Mouse (Mus musculus) ES-Bruce4 (cell line): ENCODE data around the gene Sphk1. TPM values are rescaled to one million over a fixed set of nuclear protein-coding genes. Genes with fewer than 3 reads are reported as not detected.

ENCODE experiments used
- H3K27ac ChIP-seq: 2 replicates; pipeline ENCODE4 v1.5.1; 2012; ENCODE audit warnings: low read length, inconsistent platforms; ENCODE audit not compliant: insufficient read depth
- H3K27me3 ChIP-seq: 2 replicates; pipeline ENCODE4 v1.6.1; 2012; ENCODE audit warnings: mild to moderate bottlenecking, low read length, inconsistent platforms; ENCODE audit not compliant: control insufficient read depth, poor library complexity, insufficient read depth, severe bottlenecking
- H3K36me3 ChIP-seq: 2 replicates; pipeline ENCODE4 v1.6.1; 2012; ENCODE audit warnings: inconsistent platforms, mild to moderate bottlenecking, low read length, moderate library complexity; ENCODE audit not compliant: control insufficient read depth, poor library complexity, insufficient read depth, severe bottlenecking
- H3K4me1 ChIP-seq: one replicate; pipeline ENCODE4 v1.8.1; 2011; ENCODE audit warnings: low read length; ENCODE audit not compliant: control insufficient read depth, insufficient read depth
- H3K4me3 ChIP-seq: 2 replicates; pipeline ENCODE4 v1.5.1; 2011; ENCODE audit warnings: low read depth, mild to moderate bottlenecking, low read length
- H3K9ac ChIP-seq: 2 replicates; pipeline ENCODE4 v1.6.1; 2012; ENCODE audit warnings: low read depth, mild to moderate bottlenecking, inconsistent platforms; ENCODE audit not compliant: poor library complexity, severe bottlenecking
- H3K9me3 ChIP-seq: replicated peaks from 2 replicates; pipeline ENCODE4 v1.6.1; 2012; ENCODE audit warnings: mild to moderate bottlenecking, low read length, inconsistent platforms; ENCODE audit not compliant: control insufficient read depth, poor library complexity, insufficient read depth, severe bottlenecking
- CTCF ChIP-seq: IDR thresholded peaks from one replicate; pipeline ENCODE4 v1.8.1; 2011; ENCODE audit warnings: low read depth, low read length
- EP300 ChIP-seq: IDR thresholded peaks from 2 replicates; pipeline ENCODE4 v1.6.1; 2011; ENCODE audit warnings: low read depth, low read length; ENCODE audit not compliant: insufficient read depth
- POLR2A ChIP-seq: IDR thresholded peaks from one replicate; pipeline ENCODE4 v1.8.1; 2011; ENCODE audit warnings: low read length; ENCODE audit not compliant: insufficient read depth
- polyA plus RNA-seq: library from polyadenylated mRNA; stranded (reverse); fragments of >200 nt; gene quantifications from 2 replicates; pipeline ENCODE4 v1.2.4, GENCODE M21; 2011; ENCODE audit warnings: low read depth; ENCODE audit not compliant: missing spikeins, insufficient read depth, insufficient read length

The Sphk1 gene
- polyA plus RNA-seq, 1 experiment: 0.88 TPM

DNA sequence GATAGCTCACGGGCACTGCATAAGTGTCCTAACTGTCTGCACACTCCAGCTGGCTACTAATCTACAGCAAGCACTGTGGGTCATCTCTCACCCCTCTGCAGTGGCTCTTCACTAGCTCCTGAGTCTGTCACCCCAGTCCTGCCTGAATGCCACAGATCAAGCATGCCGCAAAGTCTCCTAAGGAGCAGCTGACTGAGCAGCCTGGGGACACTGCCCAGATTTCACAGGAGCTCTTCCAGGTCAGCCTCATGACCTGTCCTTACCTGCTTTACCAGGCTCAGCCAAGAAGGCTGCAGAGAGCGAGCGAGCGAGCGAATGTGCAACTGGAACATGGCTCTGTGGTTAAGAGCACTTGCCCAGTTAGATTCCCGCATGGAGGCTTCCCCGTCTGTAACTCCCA lies 36.8 kb downstream of the Sphk1 start:
- TF ChIP-seq POLR2A: no peak
- TF ChIP-seq CTCF: no peak
- no peak for TF ChIP-seq EP300
- H3K9me3 ChIP-seq: no peaks in the 10 kb centered on the region
- no peak overlapping the region for H3K4me3 ChIP-seq
- H3K27ac ChIP-seq: no peak overlapping the region
- no peak overlapping the region for H3K9ac ChIP-seq
- no peaks in the 10 kb centered on the region for H3K4me1 ChIP-seq
- H3K27me3 ChIP-seq: no peaks in the 10 kb centered on the region
- H3K36me3 ChIP-seq: no peaks in the 10 kb centered on the region

DNA sequence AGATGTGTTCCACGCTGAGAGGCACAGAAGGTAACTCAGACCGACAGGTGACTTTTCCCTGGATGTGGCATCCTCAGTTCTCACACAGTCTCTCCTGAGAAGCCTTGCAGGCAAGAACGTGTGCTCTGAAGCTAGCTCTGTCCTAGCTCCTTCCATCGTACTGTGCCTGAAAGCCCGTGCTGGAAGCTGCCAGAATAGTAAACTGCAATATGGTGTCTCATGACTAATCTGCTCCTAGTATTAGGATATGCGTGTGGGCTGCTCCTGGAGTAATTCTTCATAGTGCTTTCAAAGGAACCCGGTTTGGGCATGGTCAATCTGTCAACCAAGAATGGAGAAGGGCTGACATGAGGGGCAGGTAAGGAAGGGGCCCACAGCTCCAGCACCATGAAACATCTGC lies 40.1 kb downstream of the Sphk1 start:
- no peak for TF ChIP-seq EP300
- no peak for TF ChIP-seq POLR2A
- TF ChIP-seq CTCF: no peak
- Histone ChIP-seq H3K4me1 (peaks cover 6% of the 10 kb centered on the region), H3K9me3 (no peaks in the 10 kb centered on the region)

GRCm38 (mm10) chr11:116571767-116572679 lies 41.3 kb downstream of the Sphk1 start:
- Histone ChIP-seq H3K36me3 (no peaks in the 10 kb centered on the region), H3K27ac (no peak overlapping the region), H3K9me3 (no peaks in the 10 kb centered on the region), H3K4me3 (no peak overlapping the region), H3K9ac (no peak overlapping the region), H3K4me1 (peaks cover 6% of the 10 kb centered on the region), H3K27me3 (no peaks in the 10 kb centered on the region)
- no peak for TF ChIP-seq CTCF
- TF ChIP-seq EP300: no peak
- no peak for TF ChIP-seq POLR2A

More for the DNA sequence above, 40.1 kb downstream of the Sphk1 start:
- no peak overlapping the region for H3K27ac ChIP-seq
- H3K36me3 ChIP-seq: no peaks in the 10 kb centered on the region
- H3K27me3 ChIP-seq: no peaks in the 10 kb centered on the region
- no peak overlapping the region for H3K9ac ChIP-seq
- H3K4me3 ChIP-seq: no peak overlapping the region

DNA sequence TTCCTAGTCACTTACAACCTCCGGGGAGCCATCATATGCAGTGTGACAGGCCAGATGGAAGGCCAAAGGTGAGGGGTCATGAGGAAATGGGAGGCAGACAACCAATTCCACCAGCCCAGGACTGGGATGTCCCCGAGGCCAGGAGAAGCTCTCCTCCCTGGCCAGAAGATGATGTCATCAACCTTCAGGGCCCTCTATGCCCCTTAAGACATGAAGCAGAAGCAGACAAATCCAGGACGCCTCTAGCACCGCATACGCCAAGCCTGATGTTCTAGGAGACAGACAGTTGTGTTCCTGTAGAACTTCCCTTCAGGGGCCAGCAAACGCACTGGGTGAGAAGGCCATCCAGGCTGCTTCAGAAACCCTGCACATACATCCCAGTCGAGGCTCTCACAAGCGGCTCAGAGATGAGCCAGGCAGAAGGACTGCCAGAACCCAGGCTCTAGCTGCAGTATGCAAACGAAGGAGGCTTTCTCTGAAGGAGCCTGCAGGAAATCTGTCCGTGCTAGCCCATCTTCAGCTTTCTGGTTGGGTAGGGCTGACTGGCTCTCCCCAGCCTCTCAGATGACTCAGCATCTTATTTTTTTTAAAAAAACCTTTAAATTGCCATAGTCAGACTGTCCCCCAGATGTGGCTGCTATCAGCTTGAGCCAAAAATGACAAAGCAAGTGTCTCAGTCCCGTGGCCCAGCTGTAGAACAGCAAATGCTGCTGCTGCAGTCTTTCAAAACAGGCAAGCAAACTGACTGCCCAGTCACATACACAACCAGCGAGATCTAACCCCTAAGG lies 42.2 kb downstream of the Sphk1 start:
- no peak overlapping the region for H3K4me3 ChIP-seq
- H3K4me1 ChIP-seq: peaks cover 6% of the 10 kb centered on the region
- H3K36me3 ChIP-seq: no peaks in the 10 kb centered on the region
- no peaks in the 10 kb centered on the region for H3K9me3 ChIP-seq
- H3K9ac ChIP-seq: no peak overlapping the region
- H3K27ac ChIP-seq: no peak overlapping the region
- H3K27me3 ChIP-seq: no peaks in the 10 kb centered on the region
- TF ChIP-seq POLR2A (no peak), CTCF (no peak), EP300 (no peak)

- H3K9ac ChIP-seq: no peak overlapping the region
- H3K27me3 ChIP-seq: no peaks in the 10 kb centered on the region
- no peaks in the 10 kb centered on the region for H3K36me3 ChIP-seq
- no peak overlapping the region for H3K4me3 ChIP-seq
- H3K27ac ChIP-seq: no peak overlapping the region
- no peaks in the 10 kb centered on the region for H3K9me3 ChIP-seq
- TF ChIP-seq EP300 (0 out of 2 replicates have a peak, but pooled peaks have one; percentile 26), POLR2A (no peak)
- H3K4me1 ChIP-seq: peaks cover 6% of the 10 kb centered on the region
These were observed 43.8 kb downstream of the Sphk1 start for GRCm38 (mm10) chr11:116574486-116574885.

DNA sequence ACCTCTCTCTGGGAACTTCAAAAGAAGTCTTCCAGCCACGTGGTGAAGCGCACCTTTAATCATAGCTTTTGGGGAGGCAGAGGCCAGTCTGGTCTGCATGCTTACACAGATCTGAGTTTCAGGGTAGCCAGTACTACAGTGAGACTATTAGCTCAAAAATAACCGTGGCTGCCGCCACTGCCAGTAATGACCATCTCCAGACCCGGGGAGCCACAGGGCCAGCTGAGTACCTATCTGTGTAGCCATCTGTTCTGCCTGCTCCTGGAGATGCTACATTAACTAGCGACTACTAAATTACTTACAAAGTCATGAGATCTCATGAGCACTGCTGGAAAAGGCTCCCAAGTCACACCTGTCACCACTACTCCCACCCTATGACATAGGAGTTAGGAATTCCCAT lies 44.3 kb downstream of the Sphk1 start:
- Histone ChIP-seq H3K27ac (no peak overlapping the region), H3K9me3 (no peaks in the 10 kb centered on the region), H3K36me3 (no peaks in the 10 kb centered on the region), H3K27me3 (no peaks in the 10 kb centered on the region), H3K4me1 (peaks cover 6% of the 10 kb centered on the region), H3K4me3 (no peak overlapping the region), H3K9ac (no peak overlapping the region)
- TF ChIP-seq POLR2A (no peak), CTCF (no peak), EP300 (no peak)
